Mouse (Mus musculus) frontal cortex, adult (tissue): ENCODE measurements around the gene Cdk19.
"Not testable (repeated sequence)": the region's sequence is repeated elsewhere in the genome, so short reads cannot be mapped to it uniquely, and the experiment has no call there.

ENCODE experiments used
- ATAC-seq: cut with Nextera tagmentation; 2 replicates; pipeline ENCODE4 v1.9.2; 2017; ENCODE audit warnings: mild to moderate bottlenecking, moderate library complexity, mixed read lengths; ENCODE audit not compliant: low TSS enrichment

The Cdk19 gene

GRCm38 (mm10) chr10:40479216-40479615, 139.9 kb downstream of the Cdk19 start:
- ATAC-seq: no peak

GRCm38 (mm10) chr10:40479621-40480193, 140.3 kb downstream of the Cdk19 start:
- no peak for ATAC-seq

GRCm38 (mm10) chr10:40481534-40481933, 142.2 kb downstream of the Cdk19 start:
- ATAC-seq: no peak

DNA sequence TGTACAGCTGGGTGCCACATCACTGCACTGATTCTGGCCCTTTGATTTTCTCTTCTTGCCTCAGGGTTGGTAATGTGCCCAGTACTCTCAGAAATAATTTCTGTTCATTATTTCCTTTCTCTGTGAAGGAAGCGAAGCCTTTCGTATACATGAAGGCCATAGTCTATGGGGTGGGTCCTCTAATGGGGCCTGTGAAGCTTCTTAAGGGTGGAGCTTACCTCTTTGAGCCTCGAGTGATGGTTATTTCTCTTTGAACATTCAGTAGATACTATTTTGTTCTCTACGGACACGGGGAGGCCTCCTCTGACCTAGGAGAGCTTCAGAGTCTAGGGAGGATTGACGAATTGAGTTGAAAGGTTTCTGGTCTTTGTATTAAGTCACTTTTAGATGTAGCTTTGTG, 142.9 kb downstream of the Cdk19 start:
- ATAC-seq: no peak

- no peak for ATAC-seq
These were observed 149.9 kb downstream of the Cdk19 start for GRCm38 (mm10) chr10:40489086-40489796.

GRCm38 (mm10) chr10:40491131-40491530, 151.8 kb downstream of the Cdk19 start:
- no peak for ATAC-seq

DNA sequence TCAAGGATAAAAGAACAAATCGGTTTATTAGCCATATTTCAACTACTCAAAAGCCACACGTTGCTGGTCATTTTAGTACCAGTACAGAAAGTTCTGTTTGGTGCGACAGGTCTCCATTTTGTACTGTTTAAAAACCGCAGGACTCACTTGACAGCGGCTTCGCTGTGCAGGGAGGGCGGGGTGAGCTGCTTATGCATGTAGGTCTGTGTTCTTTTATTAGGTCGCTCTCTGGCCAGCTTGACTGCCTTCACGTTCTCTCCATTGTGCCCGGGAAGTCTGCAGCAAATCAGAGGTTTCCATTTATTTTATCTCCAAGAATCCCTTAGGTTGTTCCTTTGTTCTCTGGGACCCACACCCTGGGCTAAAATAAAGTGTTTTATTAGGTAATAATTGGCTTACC, 152.4 kb downstream of the Cdk19 start:
- no peak for ATAC-seq

GRCm38 (mm10) chr10:40494181-40495162, 155.1 kb downstream of the Cdk19 start:
- no peak for ATAC-seq

DNA sequence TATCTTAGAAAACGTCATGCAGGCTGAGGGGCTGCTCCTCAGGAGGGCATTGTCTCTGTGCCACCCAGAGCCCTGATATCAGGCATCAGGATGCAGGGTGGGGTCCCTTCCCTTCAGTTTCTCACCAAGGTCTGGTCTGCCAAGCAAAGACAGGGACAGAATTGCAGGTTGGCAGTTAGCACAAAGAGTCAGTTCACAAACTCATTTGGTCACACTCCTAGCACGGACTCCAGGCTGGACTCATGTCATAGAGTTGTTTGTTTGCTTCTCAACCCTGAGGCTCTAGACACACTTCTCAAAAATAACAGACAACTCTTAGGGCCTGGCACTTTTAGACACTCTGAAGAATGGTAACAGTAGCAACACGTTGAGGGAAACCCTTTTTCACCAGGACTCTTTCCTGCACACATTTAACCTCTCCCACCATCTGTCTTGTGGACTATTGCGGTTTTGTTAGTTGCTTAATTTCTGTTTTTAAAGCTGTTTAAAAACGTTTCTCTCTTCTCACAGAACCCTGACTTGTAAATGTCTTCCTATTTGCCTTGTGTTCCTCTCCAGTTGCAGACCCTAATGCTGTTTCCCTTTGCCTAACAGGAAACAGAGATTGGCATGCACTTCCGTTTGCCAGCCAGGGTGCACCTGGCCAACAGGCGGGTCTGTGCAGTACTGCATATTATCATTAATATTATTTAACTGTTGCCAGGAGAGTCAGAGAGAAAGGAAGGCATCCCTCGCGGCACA, 158.1 kb downstream of the Cdk19 start:
- no peak for ATAC-seq

DNA sequence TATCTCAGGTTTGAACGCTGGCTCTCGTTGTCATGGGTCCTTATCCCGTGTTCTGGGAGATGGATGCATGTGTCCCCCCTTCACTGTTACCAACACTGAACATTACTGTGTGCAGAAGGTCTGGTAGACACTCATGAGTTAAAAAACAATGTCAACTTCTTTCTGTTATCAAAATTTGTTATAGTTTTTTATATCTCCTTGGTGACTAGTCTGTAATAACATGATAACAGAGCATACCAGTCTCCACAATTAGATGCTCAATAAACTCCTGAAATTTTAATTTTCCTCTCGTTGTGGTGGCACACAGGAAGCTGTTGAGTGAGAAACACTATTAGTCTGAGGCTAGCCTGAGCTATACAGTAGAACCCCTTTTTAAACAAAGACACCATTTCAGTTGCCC, 159.1 kb downstream of the Cdk19 start:
- no peak for ATAC-seq

DNA sequence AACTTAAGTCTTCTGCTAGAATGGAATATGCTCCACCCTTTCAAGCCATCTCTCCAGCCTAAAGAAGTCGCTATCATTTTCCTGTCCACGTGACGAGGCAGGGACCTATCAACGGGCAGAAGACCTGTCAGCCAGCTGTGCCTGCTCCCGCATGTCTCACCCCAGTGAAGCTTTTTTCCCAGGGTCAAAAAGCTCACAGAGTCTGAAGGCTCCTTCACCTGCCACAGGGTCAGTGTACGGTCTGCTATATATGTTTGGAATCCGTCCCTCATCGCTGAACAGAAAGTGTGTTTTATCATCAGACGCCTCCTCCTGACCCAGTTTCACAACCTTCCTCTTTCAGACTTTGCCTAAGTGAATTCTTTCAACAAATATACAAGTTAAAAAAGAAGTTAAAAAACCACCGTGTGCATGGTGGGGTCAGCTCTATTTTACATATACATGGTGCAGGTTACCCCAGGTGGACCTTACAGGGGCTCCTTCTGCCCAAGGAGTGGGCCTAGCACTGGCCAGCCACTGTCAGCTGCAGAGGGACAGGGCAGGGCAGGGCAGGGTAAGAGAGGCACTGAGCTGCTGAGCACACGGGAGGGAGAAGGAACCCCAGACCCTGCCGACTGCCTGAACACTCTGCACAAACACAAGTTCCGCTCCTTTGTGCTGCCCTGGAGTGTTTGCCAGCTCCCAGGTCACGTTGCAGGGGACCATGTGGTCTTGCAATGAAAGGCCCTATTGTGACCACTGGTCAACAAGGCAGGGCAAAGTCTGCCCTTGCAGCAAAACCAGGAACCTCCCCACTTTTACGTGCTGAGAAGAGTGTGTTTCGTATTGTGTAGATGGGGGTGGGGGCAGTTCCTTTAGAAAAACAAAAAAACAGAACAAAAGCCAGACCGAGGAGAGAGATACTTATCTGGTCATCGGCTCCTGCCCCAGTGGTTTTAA, 160.2 kb downstream of the Cdk19 start:
- ATAC-seq: peak; percentile 93

DNA sequence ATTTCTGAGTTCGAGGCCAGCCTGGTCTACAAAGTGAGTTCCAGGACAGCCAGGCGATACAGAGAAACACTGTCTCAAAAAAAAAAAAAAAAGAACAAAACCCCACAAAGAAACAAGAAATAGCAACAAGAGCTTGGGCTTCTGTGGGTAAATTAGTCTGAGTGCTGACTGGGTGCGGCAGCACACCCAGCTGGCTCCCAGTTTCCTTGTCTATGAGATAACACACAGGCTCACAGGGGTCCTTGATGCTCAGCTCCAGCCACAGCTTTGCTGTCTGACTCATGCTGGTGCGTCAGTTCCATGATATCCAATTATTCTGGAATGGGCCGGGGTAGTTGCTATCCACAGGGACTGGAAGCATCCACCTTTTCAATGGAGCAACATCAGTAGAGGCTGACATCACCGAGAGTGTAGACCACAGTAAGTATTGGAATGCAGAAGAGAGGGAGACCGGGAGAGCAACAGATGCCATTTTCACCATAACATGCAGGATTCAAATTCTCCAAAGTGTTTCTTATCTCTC, 161.4 kb downstream of the Cdk19 start:
- no peak for ATAC-seq

DNA sequence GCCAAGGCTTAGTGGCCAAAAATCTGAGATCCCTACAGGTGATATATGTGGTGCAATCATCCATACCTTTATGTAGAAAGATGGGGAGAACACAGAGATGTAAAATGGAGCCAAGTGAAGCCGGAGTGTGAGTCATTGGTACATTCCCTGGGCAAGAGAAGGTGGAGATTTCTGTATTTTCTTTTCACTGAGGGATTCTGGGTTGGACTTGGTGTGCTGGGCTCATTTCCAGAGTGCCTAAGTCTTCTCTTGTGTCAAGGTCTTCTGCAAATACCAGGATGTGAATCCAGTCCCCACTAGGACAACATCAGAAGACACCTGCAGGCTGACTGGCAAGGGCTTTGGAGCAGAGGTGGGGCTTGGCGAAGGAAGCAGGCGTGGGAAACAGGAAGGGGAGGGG, 163.4 kb downstream of the Cdk19 start:
- no peak for ATAC-seq

GRCm38 (mm10) chr10:40510356-40510755, 171.0 kb downstream of the Cdk19 start:
- no peak for ATAC-seq

GRCm38 (mm10) chr10:40511221-40511677, 171.9 kb downstream of the Cdk19 start:
- ATAC-seq: no peak

DNA sequence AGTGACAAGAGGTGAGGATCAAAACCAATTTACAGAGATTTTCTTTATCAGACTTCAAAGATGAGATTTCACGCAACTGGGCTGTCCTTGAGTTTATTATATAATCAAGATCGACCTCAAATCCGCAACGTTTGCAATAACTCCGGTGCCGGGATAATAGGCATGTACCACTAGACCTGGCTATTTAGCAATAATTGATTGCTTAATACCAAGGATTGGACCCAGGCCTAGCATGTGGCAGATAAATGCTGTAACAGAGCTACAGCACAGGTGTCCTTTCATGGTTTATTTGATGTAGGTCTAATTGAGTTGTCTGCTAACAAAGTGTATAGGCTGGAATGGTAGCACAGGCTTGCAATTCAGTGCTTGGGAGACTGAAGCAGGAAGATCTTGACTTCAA, 172.8 kb downstream of the Cdk19 start:
- no peak for ATAC-seq

DNA sequence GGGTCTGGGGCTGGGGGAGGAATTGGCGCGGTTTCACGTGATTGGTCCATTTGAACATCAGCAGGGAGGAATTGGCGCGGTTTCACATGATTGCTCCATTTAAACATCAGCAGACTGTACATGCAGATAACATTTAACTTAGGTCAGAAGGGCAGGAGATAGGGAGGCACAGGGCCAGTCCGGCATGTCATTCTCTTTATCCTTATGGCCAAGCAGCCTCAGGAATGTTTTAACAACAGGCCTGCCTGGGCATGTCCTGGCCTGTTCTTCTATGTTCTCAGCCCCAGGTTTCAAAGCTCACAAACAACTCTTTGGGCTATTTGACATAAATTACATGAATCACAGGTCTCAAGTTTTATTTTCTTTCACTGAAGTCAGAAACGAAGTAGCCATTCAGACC, 173.6 kb downstream of the Cdk19 start:
- ATAC-seq: not testable (repeated sequence)

DNA sequence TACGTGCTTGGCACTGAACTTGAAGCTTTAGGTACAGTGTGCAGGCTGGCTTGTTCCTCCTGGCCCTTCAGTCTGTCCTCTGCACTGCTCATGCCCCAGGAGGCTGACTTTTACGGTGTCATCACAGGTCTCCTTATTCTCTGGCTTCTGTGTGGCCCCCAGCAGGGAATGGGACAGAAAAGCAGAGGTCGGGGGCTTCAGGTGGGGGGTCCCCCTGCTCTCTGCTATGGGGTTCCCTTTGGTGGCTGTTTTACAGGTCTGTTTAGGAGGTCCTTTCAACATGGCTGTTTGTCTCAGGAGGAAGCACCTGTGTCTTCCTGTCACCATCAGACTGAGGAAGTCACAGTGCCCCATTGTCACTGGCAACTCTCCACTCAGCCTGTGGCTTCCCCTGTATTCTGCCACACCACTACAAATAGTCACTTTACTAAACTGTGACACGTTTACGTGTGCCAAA, 175.9 kb downstream of the Cdk19 start:
- no peak for ATAC-seq

DNA sequence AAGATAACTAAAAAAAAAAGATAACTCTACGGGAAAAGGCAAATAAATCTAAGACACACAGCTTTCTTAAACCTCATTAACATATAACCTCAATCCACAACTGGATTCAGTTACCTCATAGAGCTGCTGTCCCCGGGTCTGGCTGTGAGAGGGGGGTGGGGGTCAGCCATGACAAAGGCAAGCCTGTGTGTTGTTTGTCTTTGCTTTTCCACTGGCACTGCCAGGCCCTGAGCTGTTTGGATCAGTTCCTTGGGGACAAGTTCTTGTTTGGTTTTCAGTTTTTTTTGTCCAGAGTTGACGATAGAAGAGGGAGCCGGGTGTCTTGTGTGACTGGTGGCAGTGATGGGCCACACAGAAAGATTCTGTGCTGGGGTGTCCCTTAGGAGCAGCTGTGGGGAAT, 177.1 kb downstream of the Cdk19 start:
- peak; percentile 69 for ATAC-seq

DNA sequence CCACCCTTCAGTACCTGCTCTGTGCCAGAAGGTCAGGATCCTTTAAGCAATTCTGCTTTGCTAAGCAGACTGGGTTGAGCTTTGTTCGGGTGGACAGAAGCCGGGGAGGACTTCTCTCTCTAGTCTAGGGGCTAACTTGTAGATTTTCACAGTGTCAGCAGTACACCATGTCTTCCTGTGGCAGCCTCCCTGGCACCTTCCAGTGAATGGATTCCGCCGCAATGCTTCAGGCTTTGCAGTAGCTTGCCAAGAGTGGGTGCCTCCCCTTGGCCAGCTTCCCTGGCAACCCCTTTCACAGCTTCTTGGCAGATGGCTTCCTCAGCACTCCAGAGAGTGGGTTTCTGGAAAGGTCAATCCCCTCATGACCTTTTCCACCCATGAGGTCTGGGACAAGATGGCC, 180.2 kb downstream of the Cdk19 start:
- ATAC-seq: peak; percentile 8; the same call in 1 of the 2 replicates
